Mouse (Mus musculus) large intestine, adult 2 months (tissue): ENCODE measurements around the gene Ccdc106. TPM values are rescaled to one million over a fixed set of nuclear protein-coding genes. Genes with fewer than 3 reads are reported as not detected.
A peak's percentile ranks its signal among the peaks of the same experiment; 100 is the strongest.
"Not testable (repeated sequence)": the region's sequence is repeated elsewhere in the genome, so short reads cannot be mapped to it uniquely, and the experiment has no call there.

Experiments
- DNase-seq: peaks from one replicate; pipeline ENCODE4 v3.0.0-alpha.2; 2012; ENCODE audit warnings: low read depth, low spot score
- WGBS: fragments of 180-500 bp; shearing (Covaris S2); methylation state at CpG from one replicate; pipeline ENCODE4 v1.1.7; 2018; 5-methylcytosine and 5-hydroxymethylcytosine counted together
- polyA plus RNA-seq: library from polyadenylated mRNA; depleted of rRNA; stranded (reverse); fragments of >200 nt; gene quantifications from 2 replicates; pipeline ENCODE4 v1.2.3, GENCODE M21; 2012

The Ccdc106 gene
- polyA plus RNA-seq, 1 experiment = 1.8 TPM

- DNase-seq = no peak
- WGBS = 32% methylated on average over 1 of the region's 1 CpGs
Observed at GRCm38 (mm10) chr7:5073586-5073985, 53.2 kb downstream of the Ccdc106 start.

GRCm38 (mm10) chr7:5074984-5075383 lies 54.6 kb downstream of the Ccdc106 start:
- no peak for DNase-seq
- 92% methylated on average over 5 of the region's 5 CpGs for WGBS

DNA sequence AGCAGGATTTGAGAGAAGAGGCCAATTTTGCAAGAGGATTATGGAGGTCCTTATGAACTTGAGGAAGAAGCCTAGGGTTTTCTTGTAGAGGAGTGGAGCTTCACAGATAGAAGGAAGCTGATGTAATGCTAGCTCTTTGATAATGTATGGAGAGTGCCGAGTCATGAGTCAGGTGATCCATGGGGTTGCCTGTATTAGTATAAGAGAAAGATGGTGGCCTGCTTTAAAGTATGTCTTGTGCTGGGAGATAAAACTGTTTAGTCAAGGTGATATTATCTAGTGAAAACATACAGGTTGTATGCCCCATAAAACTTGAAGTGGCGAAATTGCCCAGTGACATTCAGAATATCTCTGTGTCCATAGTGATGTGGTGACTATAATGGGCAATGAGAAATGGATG lies 56.6 kb downstream of the Ccdc106 start:
- whole genome bisulfite sequencing = 75% methylated on average over 2 of the region's 2 CpGs
- DNase-seq = no peak

DNA sequence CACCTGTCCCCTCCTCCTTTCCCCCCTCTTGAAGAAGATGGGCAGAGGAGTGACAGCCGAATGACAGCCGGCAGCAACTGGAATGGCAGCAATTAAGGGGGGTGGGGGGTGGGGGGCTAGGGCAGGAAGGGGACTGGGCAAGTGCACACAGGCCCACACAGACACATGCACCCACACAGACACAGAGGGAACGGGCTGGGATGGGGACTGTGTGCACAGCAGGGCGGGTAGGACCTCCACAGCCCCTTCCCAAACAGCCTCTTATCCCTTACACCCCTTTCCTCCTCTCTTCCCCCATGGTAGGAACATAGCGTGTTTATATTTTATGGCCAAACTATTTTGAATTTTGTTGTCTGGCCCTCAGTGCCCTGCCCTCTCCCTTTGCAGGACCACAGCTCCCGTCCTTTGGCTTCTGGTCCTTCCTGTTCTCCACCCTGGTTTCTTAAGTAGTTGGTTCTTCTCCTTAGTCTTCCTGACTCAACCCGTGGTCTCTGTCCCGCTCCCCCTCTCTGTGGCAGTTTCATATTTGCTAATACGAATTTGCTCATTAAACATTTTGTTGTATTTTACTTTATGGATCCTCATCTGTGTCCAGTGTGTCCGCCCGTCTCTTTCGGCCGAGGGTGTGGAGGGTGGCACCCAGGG lies 59.1 kb downstream of the Ccdc106 start:
- not testable (repeated sequence) for DNase-seq
- 34% methylated on average over 11 of the region's 13 CpGs for WGBS

DNA sequence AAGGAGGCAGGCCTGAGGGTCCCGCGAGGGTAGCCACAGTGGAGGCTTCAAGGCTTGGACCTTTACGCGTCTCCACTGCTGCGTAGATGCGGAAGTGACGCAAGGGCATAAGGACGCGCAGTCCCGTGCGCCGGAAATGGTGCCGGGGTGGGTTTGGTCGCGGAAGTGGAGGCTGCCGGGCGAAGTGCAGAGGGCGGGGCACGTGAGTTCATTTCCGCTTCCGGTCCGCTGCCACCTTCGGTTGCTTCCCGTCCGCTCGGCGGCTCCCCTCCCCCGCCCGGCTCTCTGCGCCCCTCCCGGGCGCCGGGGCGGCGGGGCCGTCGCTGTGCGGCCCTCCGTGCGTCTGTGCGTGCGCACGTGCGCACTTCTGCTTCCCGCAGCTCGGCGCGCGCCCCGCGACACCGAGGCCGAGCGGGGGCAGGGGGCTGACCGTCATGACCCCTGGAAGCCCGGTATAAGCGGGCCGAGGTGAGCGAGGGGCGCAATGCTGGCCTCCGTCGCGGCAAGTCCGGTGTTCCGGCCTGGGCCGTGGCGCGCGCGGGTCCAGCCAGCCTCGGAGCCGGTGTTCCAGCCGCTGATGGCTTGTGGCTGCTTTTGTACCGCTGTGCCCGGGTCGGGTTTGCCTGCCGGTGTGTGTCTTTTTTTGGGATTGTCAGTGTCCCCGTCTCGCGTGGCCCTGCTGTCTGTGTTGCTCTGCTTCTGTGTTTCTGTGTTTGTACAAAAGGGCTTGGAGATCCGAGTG lies 59.8 kb downstream of the Ccdc106 start, which contains the start of gene Epn1:
TSS of gene Epn1 (plus strand) at position 226 of the 742 bp plus-strand sequence.
- WGBS = under 1% methylated on average over 81 of the region's 81 CpGs
- DNase-seq = peak; percentile 85

GRCm38 (mm10) chr7:5080815-5081214 lies 60.5 kb downstream of the Ccdc106 start:
- no peak for DNase-seq
- WGBS = 4% methylated on average over 6 of the region's 6 CpGs

- no peak for DNase-seq
- 20% methylated on average over 6 of the region's 6 CpGs for WGBS
Observed at GRCm38 (mm10) chr7:5081241-5081640, 60.9 kb downstream of the Ccdc106 start.

GRCm38 (mm10) chr7:5081939-5082338 lies 61.6 kb downstream of the Ccdc106 start:
- DNase-seq = no peak
- WGBS = 51% methylated on average over 2 of the region's 2 CpGs

DNA sequence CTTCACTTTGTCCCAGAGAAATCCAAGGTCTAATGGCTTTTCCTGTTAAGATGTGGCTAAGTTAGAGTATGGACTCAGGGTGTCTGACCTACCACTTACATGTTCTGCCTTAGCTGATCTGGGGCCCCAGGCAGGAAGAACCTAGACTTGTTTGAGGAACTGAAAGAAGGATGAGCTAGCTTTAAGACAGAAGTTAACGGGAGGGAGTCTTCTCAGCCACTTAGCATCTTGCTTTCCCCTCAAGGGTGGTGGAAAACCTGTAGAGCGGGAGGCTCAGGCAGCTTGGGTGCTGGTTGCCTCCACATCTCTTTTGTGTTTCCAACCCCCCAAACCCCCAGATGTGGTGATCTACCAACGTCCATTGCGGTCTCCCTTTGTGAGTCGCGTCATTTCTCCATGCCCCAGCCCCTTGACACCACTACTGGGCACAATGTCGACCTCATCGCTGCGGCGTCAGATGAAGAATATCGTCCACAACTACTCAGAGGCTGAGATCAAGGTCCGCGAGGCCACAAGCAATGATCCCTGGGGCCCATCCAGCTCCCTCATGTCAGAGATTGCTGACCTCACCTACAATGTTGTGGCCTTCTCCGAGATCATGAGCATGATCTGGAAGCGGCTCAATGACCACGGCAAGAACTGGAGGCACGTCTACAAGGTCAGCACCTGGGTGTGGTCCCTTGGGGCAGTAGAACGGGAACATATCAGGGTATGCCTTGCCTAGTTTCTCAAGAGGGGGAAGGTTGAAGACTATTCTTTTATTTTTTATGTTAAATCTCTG lies 63.2 kb downstream of the Ccdc106 start:
- 67% methylated on average over 18 of the region's 18 CpGs for WGBS
- no peak for DNase-seq

- DNase-seq = no peak
- 100% methylated on average over 1 of the region's 1 CpGs for WGBS
Observed at GRCm38 (mm10) chr7:5085512-5085911, 65.2 kb downstream of the Ccdc106 start.

DNA sequence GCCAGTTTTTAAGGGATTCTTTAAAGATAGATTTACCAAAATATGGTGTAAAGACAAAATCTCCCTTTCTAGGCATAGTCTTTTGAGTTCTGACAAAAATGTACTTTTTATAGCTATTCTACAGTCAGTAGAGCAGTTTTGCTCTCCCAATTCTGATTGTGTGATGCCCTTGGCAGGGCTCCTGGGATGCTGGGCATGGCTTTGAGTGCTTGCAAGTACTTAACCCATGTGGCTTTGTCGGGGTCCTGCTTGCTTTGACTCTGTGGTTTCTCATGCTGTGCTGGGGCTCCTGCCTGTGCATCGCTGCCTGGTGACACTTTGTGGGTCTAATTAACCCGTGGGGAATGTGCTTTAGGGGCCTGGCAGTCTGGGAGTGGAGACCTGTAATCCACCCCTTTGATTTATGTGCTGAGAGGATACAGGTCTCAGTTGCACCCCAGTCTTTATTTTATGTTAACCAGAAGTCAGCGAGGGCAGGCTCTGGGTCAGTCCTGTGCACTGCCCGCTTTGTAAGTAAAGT lies 66.6 kb downstream of the Ccdc106 start:
- no peak for DNase-seq
- 31% methylated on average over 5 of the region's 5 CpGs for WGBS

- 23% methylated on average over 4 of the region's 4 CpGs for WGBS
- peak; percentile 87 for DNase-seq
Observed at GRCm38 (mm10) chr7:5087886-5088285, 67.5 kb downstream of the Ccdc106 start.

DNA sequence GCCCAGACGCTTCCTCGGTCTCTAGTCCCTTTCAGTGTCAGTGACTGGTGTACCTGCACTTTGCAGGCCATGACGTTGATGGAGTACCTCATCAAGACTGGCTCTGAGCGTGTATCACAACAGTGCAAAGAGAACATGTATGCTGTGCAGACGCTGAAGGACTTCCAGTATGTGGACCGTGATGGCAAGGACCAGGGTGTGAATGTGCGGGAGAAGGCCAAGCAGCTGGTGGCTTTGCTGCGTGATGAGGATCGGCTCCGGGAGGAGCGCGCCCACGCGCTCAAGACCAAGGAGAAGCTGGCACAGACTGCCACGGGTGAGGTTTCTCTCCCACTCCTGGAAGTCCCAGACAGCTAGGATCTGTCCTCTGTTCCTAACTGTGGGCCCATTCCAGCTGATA lies 69.5 kb downstream of the Ccdc106 start:
- WGBS = 93% methylated on average over 15 of the region's 15 CpGs
- no peak for DNase-seq

- DNase-seq = no peak
- 91% methylated on average over 15 of the region's 15 CpGs for WGBS
Observed at GRCm38 (mm10) chr7:5091008-5091728, 70.8 kb downstream of the Ccdc106 start.

DNA sequence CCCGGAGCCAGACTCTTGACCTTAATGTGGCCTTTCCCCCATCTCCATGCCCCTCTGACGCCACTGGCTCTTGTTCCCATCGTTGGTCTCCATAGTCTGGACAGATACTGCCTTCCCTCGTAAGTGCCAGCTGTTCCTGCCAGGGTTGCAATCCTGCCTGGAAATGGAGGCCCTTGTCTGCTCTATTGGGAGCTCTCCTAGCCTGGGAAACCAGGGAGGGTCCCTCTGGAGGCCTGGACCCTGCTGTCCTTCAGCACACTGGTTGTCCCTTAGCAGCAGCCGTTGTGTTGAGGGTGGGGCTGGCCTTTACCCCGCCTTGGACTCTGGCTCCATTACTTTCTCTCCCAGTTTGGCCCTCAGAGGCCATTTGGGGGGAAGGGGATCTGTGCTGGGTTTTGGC lies 72.0 kb downstream of the Ccdc106 start:
- DNase-seq = no peak
- WGBS = 64% methylated on average over 6 of the region's 6 CpGs

GRCm38 (mm10) chr7:5092831-5093510 lies 72.6 kb downstream of the Ccdc106 start:
- no peak for DNase-seq
- 83% methylated on average over 21 of the region's 21 CpGs for WGBS

GRCm38 (mm10) chr7:5098769-5099168 lies 78.4 kb downstream of the Ccdc106 start:
- 90% methylated on average over 5 of the region's 5 CpGs for WGBS

GRCm38 (mm10) chr7:5099796-5100195 lies 79.4 kb downstream of the Ccdc106 start:
- no peak for DNase-seq
- 39% methylated on average over 3 of the region's 3 CpGs for WGBS

More at GRCm38 (mm10) chr7:5098769-5099168, 78.4 kb downstream of the Ccdc106 start:
- no peak for DNase-seq

- DNase-seq = no peak
- WGBS = 83% methylated on average over 10 of the region's 10 CpGs
Observed at GRCm38 (mm10) chr7:5101066-5101663, 80.8 kb downstream of the Ccdc106 start.
